Mouse (Mus musculus): ENCODE data around the gene Cacna1h. TPM values are rescaled to one million over a fixed set of nuclear protein-coding genes. Genes with fewer than 3 reads are reported as not detected.
A peak's percentile ranks its signal among the peaks of the same experiment; 100 is the strongest.

Cacna1h gene
- polyA plus RNA-seq (2016; fragmentation: Nextera tagmentation; extraction: Ambion mirVana) = 1.7 and 2.2 TPM in 2 replicates

GRCm38 (mm10) chr17:25433617-25434606, at the start of gene Cacna1h:
TSS of gene Cacna1h (minus strand) at chr17:25433783.
- peak within 1 kb of the TSS; percentile 88 for H3K27ac ChIP-seq
- H3K4me1 ChIP-seq = peaks cover 59% of the 10 kb centered on the region
- under 1% methylated on average over 93 of the region's 103 CpGs for WGBS
- DNase-seq (ENCODE audit: extremely low spot score, low spot score) = peak; percentile 79
- no peaks in the 10 kb centered on the region for H3K9me3 ChIP-seq
- H3K27me3 ChIP-seq (ENCODE audit: poor library complexity, severe bottlenecking) = peaks cover 81% of the 10 kb centered on the region
- peak within 1 kb of the TSS; percentile 83 for H3K4me3 ChIP-seq
- H3K36me3 ChIP-seq (replicated peaks) = no peaks in the 10 kb centered on the region

- H3K4me3 ChIP-seq = no peak overlapping the region
- 90% methylated on average over 6 of the region's 6 CpGs for WGBS
- no peaks in the 10 kb centered on the region for H3K9me3 ChIP-seq
- no peak overlapping the region for H3K27ac ChIP-seq
- no peak for DNase-seq (ENCODE audit: extremely low spot score, low spot score)
- H3K4me1 ChIP-seq = peaks cover 9% of the 10 kb centered on the region
- peaks cover 18% of the 10 kb centered on the region for H3K27me3 ChIP-seq (ENCODE audit: poor library complexity, severe bottlenecking)
- no peaks in the 10 kb centered on the region for H3K36me3 ChIP-seq (replicated peaks)
Observed at GRCm38 (mm10) chr17:25482092-25482491, 48.5 kb upstream of the Cacna1h start.

GRCm38 (mm10) chr17:25480820-25481219, 47.2 kb upstream of the Cacna1h start:
- WGBS = 70% methylated on average over 4 of the region's 4 CpGs
- Histone ChIP-seq H3K36me3 (replicated peaks) (no peaks in the 10 kb centered on the region), H3K4me3 (no peak overlapping the region), H3K9me3 (no peaks in the 10 kb centered on the region), H3K27ac (no peak overlapping the region), H3K27me3 (ENCODE audit: poor library complexity, severe bottlenecking) (peaks cover 30% of the 10 kb centered on the region), H3K4me1 (peaks cover 19% of the 10 kb centered on the region)
- no peak for DNase-seq (ENCODE audit: extremely low spot score, low spot score)

GRCm38 (mm10) chr17:25480152-25480551, 46.6 kb upstream of the Cacna1h start:
- Histone ChIP-seq H3K27me3 (ENCODE audit: poor library complexity, severe bottlenecking) (peaks cover 37% of the 10 kb centered on the region), H3K4me3 (no peak overlapping the region), H3K36me3 (replicated peaks) (no peaks in the 10 kb centered on the region), H3K4me1 (peaks cover 23% of the 10 kb centered on the region), H3K27ac (no peak overlapping the region), H3K9me3 (no peaks in the 10 kb centered on the region)
- no peak for DNase-seq (ENCODE audit: extremely low spot score, low spot score)
- WGBS = 64% methylated on average over 8 of the region's 8 CpGs

- peaks cover 74% of the 10 kb centered on the region for H3K27me3 ChIP-seq (ENCODE audit: poor library complexity, severe bottlenecking)
- WGBS = 40% methylated on average over 19 of the region's 19 CpGs
Observed at GRCm38 (mm10) chr17:25475946-25476744, 42.6 kb upstream of the Cacna1h start.

GRCm38 (mm10) chr17:25474330-25475077, 40.9 kb upstream of the Cacna1h start:
- peak; percentile 70 for DNase-seq (ENCODE audit: extremely low spot score, low spot score)
- Histone ChIP-seq H3K27ac (no peak overlapping the region), H3K9me3 (no peaks in the 10 kb centered on the region), H3K4me1 (peaks cover 43% of the 10 kb centered on the region), H3K27me3 (ENCODE audit: poor library complexity, severe bottlenecking) (peaks cover 79% of the 10 kb centered on the region), H3K36me3 (replicated peaks) (no peaks in the 10 kb centered on the region), H3K4me3 (peak overlapping the region; percentile 53)
- WGBS = 2% methylated on average over 38 of the region's 38 CpGs

More at GRCm38 (mm10) chr17:25475946-25476744, 42.6 kb upstream of the Cacna1h start:
- H3K9me3 ChIP-seq = no peaks in the 10 kb centered on the region
- H3K4me3 ChIP-seq = no peak overlapping the region
- no peaks in the 10 kb centered on the region for H3K36me3 ChIP-seq (replicated peaks)
- H3K4me1 ChIP-seq = peaks cover 44% of the 10 kb centered on the region
- peak; percentile 53 for DNase-seq (ENCODE audit: extremely low spot score, low spot score)
- no peak overlapping the region for H3K27ac ChIP-seq

- H3K27ac ChIP-seq = no peak overlapping the region
- peaks cover 89% of the 10 kb centered on the region for H3K27me3 ChIP-seq (ENCODE audit: poor library complexity, severe bottlenecking)
- H3K9me3 ChIP-seq = no peaks in the 10 kb centered on the region
- DNase-seq (ENCODE audit: extremely low spot score, low spot score) = no peak
- no peak overlapping the region for H3K4me3 ChIP-seq
- no peaks in the 10 kb centered on the region for H3K36me3 ChIP-seq (replicated peaks)
- WGBS = 62% methylated on average over 14 of the region's 14 CpGs
- peaks cover 41% of the 10 kb centered on the region for H3K4me1 ChIP-seq
Observed at GRCm38 (mm10) chr17:25472044-25472443, 38.5 kb upstream of the Cacna1h start.

- 57% methylated on average over 8 of the region's 8 CpGs for WGBS
- H3K4me1 ChIP-seq = peaks cover 37% of the 10 kb centered on the region
Observed at GRCm38 (mm10) chr17:25471418-25471817, 37.8 kb upstream of the Cacna1h start.

GRCm38 (mm10) chr17:25469798-25470197, 36.2 kb upstream of the Cacna1h start:
- Histone ChIP-seq H3K4me1 (peaks cover 25% of the 10 kb centered on the region), H3K27ac (no peak overlapping the region), H3K9me3 (no peaks in the 10 kb centered on the region), H3K27me3 (ENCODE audit: poor library complexity, severe bottlenecking) (peaks cover 72% of the 10 kb centered on the region), H3K36me3 (replicated peaks) (no peaks in the 10 kb centered on the region), H3K4me3 (no peak overlapping the region)
- DNase-seq (ENCODE audit: extremely low spot score, low spot score) = peak; percentile 75
- WGBS = 42% methylated on average over 8 of the region's 8 CpGs

More at GRCm38 (mm10) chr17:25471418-25471817, 37.8 kb upstream of the Cacna1h start:
- Histone ChIP-seq H3K4me3 (no peak overlapping the region), H3K36me3 (replicated peaks) (no peaks in the 10 kb centered on the region), H3K27me3 (ENCODE audit: poor library complexity, severe bottlenecking) (peaks cover 83% of the 10 kb centered on the region), H3K27ac (no peak overlapping the region), H3K9me3 (no peaks in the 10 kb centered on the region)
- peak; percentile 27 for DNase-seq (ENCODE audit: extremely low spot score, low spot score)

GRCm38 (mm10) chr17:25468301-25468700, 34.7 kb upstream of the Cacna1h start:
- no peaks in the 10 kb centered on the region for H3K36me3 ChIP-seq (replicated peaks)
- no peak for DNase-seq (ENCODE audit: extremely low spot score, low spot score)

GRCm38 (mm10) chr17:25467781-25468180, 34.2 kb upstream of the Cacna1h start:
- no peaks in the 10 kb centered on the region for H3K36me3 ChIP-seq (replicated peaks)
- H3K4me1 ChIP-seq = peaks cover 24% of the 10 kb centered on the region
- H3K9me3 ChIP-seq = no peaks in the 10 kb centered on the region
- 80% methylated on average over 6 of the region's 6 CpGs for WGBS
- H3K27me3 ChIP-seq (ENCODE audit: poor library complexity, severe bottlenecking) = peaks cover 64% of the 10 kb centered on the region
- no peak overlapping the region for H3K27ac ChIP-seq
- no peak for DNase-seq (ENCODE audit: extremely low spot score, low spot score)
- H3K4me3 ChIP-seq = no peak overlapping the region

More at GRCm38 (mm10) chr17:25468301-25468700, 34.7 kb upstream of the Cacna1h start:
- 81% methylated on average over 6 of the region's 6 CpGs for WGBS
- no peak overlapping the region for H3K27ac ChIP-seq
- peaks cover 19% of the 10 kb centered on the region for H3K4me1 ChIP-seq
- H3K9me3 ChIP-seq = no peaks in the 10 kb centered on the region
- no peak overlapping the region for H3K4me3 ChIP-seq
- peaks cover 68% of the 10 kb centered on the region for H3K27me3 ChIP-seq (ENCODE audit: poor library complexity, severe bottlenecking)

- no peak overlapping the region for H3K4me3 ChIP-seq
Observed at GRCm38 (mm10) chr17:25466257-25466656, 32.7 kb upstream of the Cacna1h start.

More at GRCm38 (mm10) chr17:25466257-25466656, 32.7 kb upstream of the Cacna1h start:
- 87% methylated on average over 2 of the region's 2 CpGs for WGBS
- H3K36me3 ChIP-seq (replicated peaks) = no peaks in the 10 kb centered on the region
- H3K27ac ChIP-seq = no peak overlapping the region
- H3K9me3 ChIP-seq = no peaks in the 10 kb centered on the region
- peaks cover 49% of the 10 kb centered on the region for H3K27me3 ChIP-seq (ENCODE audit: poor library complexity, severe bottlenecking)
- peaks cover 29% of the 10 kb centered on the region for H3K4me1 ChIP-seq
- DNase-seq (ENCODE audit: extremely low spot score, low spot score) = no peak
